ENCODE assay signal across 23 mouse cellular contexts in the genomic region with DNA sequence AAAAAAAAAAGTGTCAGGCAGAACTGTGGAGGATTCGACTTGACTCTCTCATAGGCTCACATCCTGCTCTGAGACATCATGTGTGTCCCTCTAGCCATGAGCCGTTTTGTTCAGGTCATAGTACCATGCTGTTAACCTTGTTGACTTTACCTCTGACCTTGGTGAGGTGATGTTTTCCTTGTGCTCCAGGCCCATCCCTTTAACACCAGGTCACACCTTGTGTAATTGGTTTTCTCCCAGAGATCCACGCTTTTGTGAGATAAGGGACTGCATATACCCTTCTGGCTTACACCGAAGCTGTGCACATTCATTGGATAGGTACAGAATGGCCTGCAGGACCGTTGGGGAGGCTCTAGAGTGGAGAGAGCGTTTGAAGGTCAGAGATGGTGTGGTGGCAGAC. TPM values are rescaled to one million over a fixed set of nuclear protein-coding genes. Genes with fewer than 3 reads are reported as not detected.
DNase-seq lines count a peak whose midpoint lies in the region; ATAC-seq lines count a peak whose summit lies in the region.
"Had no signal": no experiment of that assay in that cellular context is flagged by ENCODE, and none has a peak within 500 bp of the region (broad histone marks: within the 10 kb centered on the region; RNA-seq: fewer than 3 reads in every experiment).

No protein-coding gene starts in this region.

- H3K9me3 ChIP-seq in midbrain, embryonic 11.5 days (ENCODE audit: control insufficient read depth, low read length): no peaks in the 10 kb centered on the region
- no peaks in the 10 kb centered on the region for H3K9me3 ChIP-seq in midbrain, embryonic 16.5 days (replicated peaks; ENCODE audit: control insufficient read depth, low read length, poor library complexity, severe bottlenecking)
- no peaks in the 10 kb centered on the region for H3K9me3 ChIP-seq in liver, embryonic 16.5 days (replicated peaks; ENCODE audit: control insufficient read depth, low read length)
- H3K9me3 ChIP-seq: embryonic facial prominence, embryonic 10.5 days; forebrain, embryonic 12.5 days; heart, embryonic 15.5 days; hindbrain, embryonic 10.5 days; limb, embryonic 13.5 days had no signal

- no peak for ATAC-seq in midbrain, embryonic 11.5 days (ENCODE audit: low FRiP score)
- ATAC-seq in midbrain, embryonic 16.5 days: no peak
- ATAC-seq in liver, embryonic 16.5 days (ENCODE audit: low read depth): peak; percentile 83
- ATAC-seq: hindbrain, postnatal 0 days had no signal

- WGBS in midbrain, embryonic 11.5 days: 85% methylated on average over 6 of the region's 6 CpGs
- WGBS in midbrain, embryonic 16.5 days: 91% methylated on average over 6 of the region's 6 CpGs
- 41% methylated on average over 6 of the region's 6 CpGs for WGBS in large intestine, adult 2 months
- WGBS in liver, embryonic 16.5 days (ENCODE audit: insufficient replicate concordance): 59% methylated on average over 6 of the region's 6 CpGs

- no peak overlapping the region for H3K9ac ChIP-seq in midbrain, embryonic 11.5 days (ENCODE audit: low read length)
- no peak overlapping the region for H3K9ac ChIP-seq in midbrain, embryonic 16.5 days (ENCODE audit: low read depth, low read length)
- no peak overlapping the region for H3K9ac ChIP-seq in liver, embryonic 16.5 days (ENCODE audit: low read depth, low read length)
- H3K9ac ChIP-seq: forebrain, embryonic 12.5 days; heart, embryonic 15.5 days; limb, embryonic 13.5 days had no signal

- H3K27ac ChIP-seq in midbrain, embryonic 11.5 days (ENCODE audit: low read depth, low read length): no peak overlapping the region
- H3K27ac ChIP-seq in midbrain, embryonic 16.5 days (ENCODE audit: low read length): no peak overlapping the region
- H3K27ac ChIP-seq in liver, embryonic 16.5 days (ENCODE audit: low read length): peak overlapping the region; percentile 64
- H3K27ac ChIP-seq: embryonic facial prominence, embryonic 10.5 days; forebrain, embryonic 12.5 days; heart, adult 2 months; heart, embryonic 15.5 days; hindbrain, embryonic 10.5 days; hindbrain, postnatal 0 days; limb, embryonic 13.5 days; macrophage had no signal

- peaks cover 13% of the 10 kb centered on the region; the same call in 1 of the 2 replicates for H3K4me1 ChIP-seq in midbrain, embryonic 11.5 days (ENCODE audit: control insufficient read depth, insufficient read depth, low read length)
- peaks cover 23% of the 10 kb centered on the region for H3K4me1 ChIP-seq in midbrain, embryonic 16.5 days (ENCODE audit: control insufficient read depth, insufficient read depth, low read length)
- no peaks in the 10 kb centered on the region; the same call in 1 of the 2 replicates for H3K4me1 ChIP-seq in liver, embryonic 16.5 days (ENCODE audit: control insufficient read depth, low read depth, low read length)

- no peaks in the 10 kb centered on the region for H3K27me3 ChIP-seq in midbrain, embryonic 11.5 days (ENCODE audit: control insufficient read depth, insufficient read depth, low read length)
- no peaks in the 10 kb centered on the region for H3K27me3 ChIP-seq in midbrain, embryonic 16.5 days (ENCODE audit: control insufficient read depth, insufficient read depth, low read depth, low read length)
- H3K27me3 ChIP-seq in liver, embryonic 16.5 days (ENCODE audit: control insufficient read depth, insufficient read depth, low read depth, low read length): no peaks in the 10 kb centered on the region
- H3K27me3 ChIP-seq: forebrain, embryonic 12.5 days; heart, embryonic 15.5 days; limb, embryonic 13.5 days had no signal

- H3K36me3 ChIP-seq in midbrain, embryonic 11.5 days (ENCODE audit: control insufficient read depth, insufficient read depth, low read length): no peaks in the 10 kb centered on the region
- H3K36me3 ChIP-seq in midbrain, embryonic 16.5 days (ENCODE audit: control insufficient read depth, insufficient read depth, low read length): no peaks in the 10 kb centered on the region
- no peaks in the 10 kb centered on the region for H3K36me3 ChIP-seq in liver, embryonic 16.5 days (ENCODE audit: control insufficient read depth, insufficient read depth)
- H3K36me3 ChIP-seq: heart, embryonic 15.5 days; limb, embryonic 13.5 days had no signal

- H3K4me3 ChIP-seq in midbrain, embryonic 11.5 days (ENCODE audit: low read depth, low read length): no peak overlapping the region
- no peak overlapping the region for H3K4me3 ChIP-seq in midbrain, embryonic 16.5 days (ENCODE audit: low read depth, low read length)
- H3K4me3 ChIP-seq in liver, embryonic 16.5 days (ENCODE audit: low read depth, low read length): 0 out of 2 replicates have a peak overlapping the region, but pooled peaks have one; percentile 3
- H3K4me3 ChIP-seq: embryonic facial prominence, embryonic 10.5 days; forebrain, embryonic 12.5 days; heart, adult 2 months; heart, embryonic 15.5 days; hindbrain, embryonic 10.5 days; limb, embryonic 13.5 days had no signal

- DNase-seq in midbrain, embryonic 11.5 days (ENCODE audit: low spot score, missing footprints): peak; percentile 57
- peak; percentile 67 for DNase-seq in large intestine, adult 2 months (ENCODE audit: low read depth, low spot score)
- DNase-seq in kidney, postnatal 36 days: no peak
- DNase-seq in embryo, embryonic 9.5 days (ENCODE audit: extremely low spot score): no peak
- DNase-seq in right cerebral cortex, adult 2 months (ENCODE audit: low spot score in 2 of 2): no peak
- DNase-seq: adrenal gland, postnatal 25 days; cerebellum, adult 9-10 months; gastrocnemius, postnatal 25 days; heart, adult 2 months; kidney, adult 9 months; kidney, postnatal 14 days; layer of hippocampus, postnatal 36 days; right cerebral cortex, postnatal 4 days; thymus, adult 2 months had no signal

- H3K4me2 ChIP-seq in midbrain, embryonic 11.5 days: no peak overlapping the region
- no peak overlapping the region for H3K4me2 ChIP-seq in midbrain, embryonic 16.5 days (ENCODE audit: low read length)
- no peak overlapping the region for H3K4me2 ChIP-seq in liver, embryonic 16.5 days (ENCODE audit: low read depth, low read length)
- H3K4me2 ChIP-seq: forebrain, embryonic 12.5 days; heart, embryonic 15.5 days; limb, embryonic 13.5 days had no signal

RNA-seq across cellular contexts. Expression of a gene that starts 8.0 kb away (rescaled TPM):
- 69.0 and 76.4 TPM in 2 replicates for polyA plus RNA-seq in midbrain, embryonic 11.5 days (2014; fragmentation: Nextera tagmentation; extraction: Ambion mirVana)
- polyA plus RNA-seq in midbrain, embryonic 16.5 days (2015; fragmentation: Nextera tagmentation; extraction: Ambion mirVana): 205 TPM in 2 replicates
- polyA plus RNA-seq in large intestine, adult 2 months (2012; rRNA removed): 36.0 and 60.5 TPM in 2 replicates
- polyA plus RNA-seq in liver, embryonic 16.5 days (2015; fragmentation: Nextera tagmentation; extraction: Ambion mirVana): 21.3 and 23.2 TPM in 2 replicates
- polyA plus RNA-seq: macrophage had no signal

Comparison
In these comparisons a context has a peak if more than half of its experiments do, and no peak if none do; other contexts are left out.
1. DNase-seq: peak in midbrain, embryonic 11.5 days (single experiment) and large intestine, adult 2 months (single experiment); none in kidney, postnatal 36 days (0 of 2), embryo, embryonic 9.5 days (single experiment) and right cerebral cortex, adult 2 months (0 of 2).